Mouse (Mus musculus) embryonic facial prominence, embryonic 14.5 days (tissue): ENCODE results near the gene Lrrc45. TPM values are rescaled to one million over a fixed set of nuclear protein-coding genes. Genes with fewer than 3 reads are reported as not detected.
A peak's percentile ranks its signal among the peaks of the same experiment; 100 is the strongest.

Source experiments
- ATAC-seq: fragments of 200-750 bp; cut with Nextera tagmentation; 2 replicates; pipeline ENCODE4 v1.8.0; 2017; ENCODE audit warnings: low read depth, moderate number of reproducible peaks, moderate TSS enrichment
- DNase-seq: peaks from one replicate; pipeline ENCODE4 v3.0.0-alpha.2; 2015; ENCODE audit warnings: low spot score
- H3K27ac ChIP-seq: fragments of 300-500 bp; sonication (generic); replicated peaks from 2 replicates; pipeline ENCODE4 v1.5.1; 2014; ENCODE audit warnings: low read depth, mild to moderate bottlenecking, low read length, moderate library complexity
- H3K27me3 ChIP-seq: fragments of 300-500 bp; sonication (generic); replicated peaks from 2 replicates; pipeline ENCODE4 v1.6.1; 2014; ENCODE audit warnings: low read length; ENCODE audit not compliant: control insufficient read depth, insufficient read depth
- H3K36me3 ChIP-seq: fragments of 300-500 bp; sonication (generic); 2 replicates; pipeline ENCODE4 v1.6.1; 2014; ENCODE audit warnings: low read length, mixed read lengths; ENCODE audit not compliant: control insufficient read depth, insufficient read depth
- H3K4me1 ChIP-seq: fragments of 300-500 bp; sonication (generic); 2 replicates; pipeline ENCODE4 v1.6.1; 2014; ENCODE audit warnings: antibody characterized with exemption, low read length; ENCODE audit not compliant: control insufficient read depth, insufficient read depth
- H3K4me2 ChIP-seq: fragments of 300-500 bp; sonication (generic); 2 replicates; pipeline ENCODE4 v1.6.1; 2014; ENCODE audit warnings: low read depth, mild to moderate bottlenecking, low read length, moderate library complexity, mixed read lengths
- H3K4me3 ChIP-seq: fragments of 300-500 bp; sonication (generic); 2 replicates; pipeline ENCODE4 v1.5.1; 2014; ENCODE audit warnings: low read depth, mild to moderate bottlenecking, low read length
- H3K9ac ChIP-seq: fragments of 300-500 bp; sonication (generic); 2 replicates; pipeline ENCODE4 v1.6.1; 2014; ENCODE audit warnings: low read depth, mild to moderate bottlenecking, low read length, moderate library complexity, mixed read lengths
- H3K9me3 ChIP-seq: fragments of 300-500 bp; sonication (generic); 2 replicates; pipeline ENCODE4 v1.6.1; 2016; ENCODE audit warnings: low read length; ENCODE audit not compliant: control insufficient read depth
- WGBS: fragments of 180-500 bp; shearing (Covaris S2); extraction: QIAGEN DNeasy Blood & Tissue Kit; methylation state at CpG from one replicate; pipeline ENCODE4 v1.1.7; 2014; 5-methylcytosine and 5-hydroxymethylcytosine counted together
- polyA plus RNA-seq: library from polyadenylated mRNA; unstranded; fragments of >200 nt; fragmentation: Nextera tagmentation; extraction: Ambion mirVana; gene quantifications from 2 replicates; pipeline ENCODE4 v1.2.1, GENCODE M21; 2014

Lrrc45 gene
- polyA plus RNA-seq, 1 experiment from 2014 or later, result 46.5 TPM

- Histone ChIP-seq H3K9me3 (no peaks in the 10 kb centered on the region), H3K9ac (no peak overlapping the region), H3K27me3 (no peaks in the 10 kb centered on the region), H3K4me1 (peaks cover 12% of the 10 kb centered on the region), H3K36me3 (peaks cover 36% of the 10 kb centered on the region), H3K27ac (no peak overlapping the region), H3K4me3 (no peak overlapping the region), H3K4me2 (no peak overlapping the region)
- ATAC-seq (no peak), DNase-seq (no peak)
- WGBS, result 92% methylated on average over 12 of the region's 13 CpGs
Measured at GRCm38 (mm10) chr11:120719841-120720376, 6.2 kb downstream of the Lrrc45 start.

GRCm38 (mm10) chr11:120720450-120720849 lies 6.7 kb downstream of the Lrrc45 start:
- Histone ChIP-seq H3K9ac (peak overlapping the region; percentile 77), H3K36me3 (peaks cover 41% of the 10 kb centered on the region), H3K4me2 (peak overlapping the region; percentile 99), H3K27ac (0 out of 2 replicates have a peak overlapping the region, but pooled peaks have one; percentile 22), H3K4me1 (peaks cover 12% of the 10 kb centered on the region), H3K27me3 (no peaks in the 10 kb centered on the region), H3K9me3 (no peaks in the 10 kb centered on the region), H3K4me3 (peak overlapping the region; percentile 67)
- 9% methylated on average over 16 of the region's 17 CpGs for WGBS
- ATAC-seq, result no peak
- peak; percentile 91 for DNase-seq

GRCm38 (mm10) chr11:120721124-120722066 lies 7.7 kb downstream of the Lrrc45 start, which contains the start of gene Rac3:
Rac3 (plus strand) TSS chr11:120721470.
- DNase-seq (peak; percentile 86), ATAC-seq (peak; percentile 86)
- WGBS, result under 1% methylated on average over 22 of the region's 90 CpGs
- Histone ChIP-seq H3K27me3 (no peaks in the 10 kb centered on the region), H3K27ac (0 out of 2 replicates have a peak within 1 kb of the TSS, but pooled peaks have one; percentile 22), H3K4me1 (peaks cover 13% of the 10 kb centered on the region), H3K9me3 (no peaks in the 10 kb centered on the region), H3K36me3 (peaks cover 39% of the 10 kb centered on the region), H3K9ac (peak within 1 kb of the TSS; percentile 77), H3K4me2 (peak within 1 kb of the TSS; percentile 99), H3K4me3 (peak within 1 kb of the TSS; percentile 67)

GRCm38 (mm10) chr11:120722067-120722630 lies 8.4 kb downstream of the Lrrc45 start:
- WGBS, result 20% methylated on average over 19 of the region's 21 CpGs
- Histone ChIP-seq H3K9ac (peak overlapping the region; percentile 77), H3K4me3 (peak overlapping the region; percentile 67), H3K27ac (no peak overlapping the region), H3K36me3 (peaks cover 32% of the 10 kb centered on the region), H3K27me3 (no peaks in the 10 kb centered on the region), H3K4me1 (peaks cover 19% of the 10 kb centered on the region), H3K4me2 (peak overlapping the region; percentile 99), H3K9me3 (no peaks in the 10 kb centered on the region)
- ATAC-seq, result no peak; the same call in 1 of the 2 replicates
- DNase-seq, result no peak

GRCm38 (mm10) chr11:120722761-120723382 lies 9.1 kb downstream of the Lrrc45 start:
- no peak overlapping the region for H3K4me2 ChIP-seq
- 80% methylated on average over 11 of the region's 11 CpGs for WGBS
- no peak overlapping the region for H3K4me3 ChIP-seq

GRCm38 (mm10) chr11:120723509-120723908 lies 9.8 kb downstream of the Lrrc45 start:
- Histone ChIP-seq H3K4me3 (no peak overlapping the region), H3K4me2 (no peak overlapping the region), H3K36me3 (peaks cover 19% of the 10 kb centered on the region; the same call in 1 of the 2 replicates), H3K27ac (no peak overlapping the region), H3K9me3 (no peaks in the 10 kb centered on the region), H3K27me3 (no peaks in the 10 kb centered on the region), H3K4me1 (peaks cover 19% of the 10 kb centered on the region), H3K9ac (no peak overlapping the region)
- ATAC-seq (no peak), DNase-seq (no peak)
- WGBS, result 90% methylated on average over 6 of the region's 7 CpGs

More at GRCm38 (mm10) chr11:120722761-120723382, 9.1 kb downstream of the Lrrc45 start:
- DNase-seq, result no peak
- Histone ChIP-seq H3K36me3 (peaks cover 25% of the 10 kb centered on the region), H3K27me3 (no peaks in the 10 kb centered on the region), H3K9ac (peak overlapping the region; percentile 17; the same call in 1 of the 2 replicates), H3K4me1 (peaks cover 19% of the 10 kb centered on the region), H3K27ac (no peak overlapping the region), H3K9me3 (no peaks in the 10 kb centered on the region)
- no peak for ATAC-seq

- peak overlapping the region; percentile 95 for H3K4me2 ChIP-seq
- 18% methylated on average over 31 of the region's 36 CpGs for WGBS
- ATAC-seq (peak; percentile 39), DNase-seq (no peak)
- H3K9me3 ChIP-seq, result no peaks in the 10 kb centered on the region
- H3K36me3 ChIP-seq, result 0 out of 2 replicates have a peak, but pooled peaks cover 5% of the 10 kb centered on the region
- H3K27me3 ChIP-seq, result no peaks in the 10 kb centered on the region
- H3K4me1 ChIP-seq, result peaks cover 15% of the 10 kb centered on the region
- H3K9ac ChIP-seq, result peak overlapping the region; percentile 66
- H3K27ac ChIP-seq, result no peak overlapping the region
- peak overlapping the region; percentile 62 for H3K4me3 ChIP-seq
Measured at GRCm38 (mm10) chr11:120726243-120727168, 12.8 kb downstream of the Lrrc45 start.
